Mouse (Mus musculus) right cerebral cortex, postnatal 10 days (tissue): ENCODE results near the gene Sumo1.

Experiments used
- DNase-seq, 2 experiments: peaks; one replicate each; pipeline ENCODE4 v3.0.0; 2021; ENCODE audit warnings: low spot score in 2 of 2

The Sumo1 gene

GRCm38 (mm10) chr1:59593622-59594035 lies 77.0 kb downstream of the Sumo1 start:
- no peak for DNase-seq

- no peak for DNase-seq
Observed at GRCm38 (mm10) chr1:59592876-59593275, 77.8 kb downstream of the Sumo1 start.

GRCm38 (mm10) chr1:59592359-59592758 lies 78.3 kb downstream of the Sumo1 start:
- peak; percentile 41 to 44 for DNase-seq

GRCm38 (mm10) chr1:59589271-59589670 lies 81.4 kb downstream of the Sumo1 start:
- no peak for DNase-seq

GRCm38 (mm10) chr1:59584656-59585410 lies 85.8 kb downstream of the Sumo1 start:
- DNase-seq = peak; percentile 52 to 71

- no peak for DNase-seq
Observed at GRCm38 (mm10) chr1:59580880-59581279, 89.8 kb downstream of the Sumo1 start.

- DNase-seq = no peak
Observed at GRCm38 (mm10) chr1:59580131-59580751, 90.4 kb downstream of the Sumo1 start.

- no peak for DNase-seq
Observed at GRCm38 (mm10) chr1:59579327-59579726, 91.3 kb downstream of the Sumo1 start.

- no peak for DNase-seq
Observed at GRCm38 (mm10) chr1:59578770-59579169, 91.9 kb downstream of the Sumo1 start.

GRCm38 (mm10) chr1:59574262-59575187 lies 96.1 kb downstream of the Sumo1 start:
- peak; percentile 65 to 71 for DNase-seq

GRCm38 (mm10) chr1:59573843-59574242 lies 96.8 kb downstream of the Sumo1 start:
- no peak for DNase-seq

- DNase-seq = no peak
Observed at GRCm38 (mm10) chr1:59571502-59571901, 99.1 kb downstream of the Sumo1 start.

GRCm38 (mm10) chr1:59570767-59571166 lies 99.9 kb downstream of the Sumo1 start:
- DNase-seq = no peak

- DNase-seq = no peak
Observed at GRCm38 (mm10) chr1:59569301-59569700, 101.3 kb downstream of the Sumo1 start.

- no peak for DNase-seq
Observed at GRCm38 (mm10) chr1:59568283-59568682, 102.4 kb downstream of the Sumo1 start.

GRCm38 (mm10) chr1:59567521-59567920 lies 103.1 kb downstream of the Sumo1 start:
- DNase-seq = no peak

GRCm38 (mm10) chr1:59566926-59567325 lies 103.7 kb downstream of the Sumo1 start:
- no peak for DNase-seq

GRCm38 (mm10) chr1:59566281-59566680 lies 104.4 kb downstream of the Sumo1 start:
- no peak for DNase-seq

- no peak for DNase-seq
Observed at GRCm38 (mm10) chr1:59565804-59566203, 104.8 kb downstream of the Sumo1 start.

GRCm38 (mm10) chr1:59563581-59563980 lies 107.1 kb downstream of the Sumo1 start:
- DNase-seq = no peak

- no peak for DNase-seq
Observed at GRCm38 (mm10) chr1:59553708-59554107, 116.9 kb downstream of the Sumo1 start.

- no peak for DNase-seq
Observed at GRCm38 (mm10) chr1:59550996-59551395, 119.6 kb downstream of the Sumo1 start.
